Mouse (Mus musculus) olfactory bulb, adult 2 months (tissue): ENCODE results near the gene Pnldc1.

Experiments used
- CTCF ChIP-seq: fragments of 200-500 bp; IDR thresholded peaks from 2 replicates; pipeline ENCODE4 v1.5.1; 2012; ENCODE audit warnings: low read depth, mild to moderate bottlenecking, low read length, moderate library complexity; ENCODE audit not compliant: insufficient read depth
- POLR2A ChIP-seq: fragments of 200-500 bp; IDR thresholded peaks from 2 replicates; pipeline ENCODE4 v1.6.1; 2012; ENCODE audit warnings: mild to moderate bottlenecking, low read depth, low read length, moderate library complexity; ENCODE audit not compliant: insufficient read depth

DNA sequence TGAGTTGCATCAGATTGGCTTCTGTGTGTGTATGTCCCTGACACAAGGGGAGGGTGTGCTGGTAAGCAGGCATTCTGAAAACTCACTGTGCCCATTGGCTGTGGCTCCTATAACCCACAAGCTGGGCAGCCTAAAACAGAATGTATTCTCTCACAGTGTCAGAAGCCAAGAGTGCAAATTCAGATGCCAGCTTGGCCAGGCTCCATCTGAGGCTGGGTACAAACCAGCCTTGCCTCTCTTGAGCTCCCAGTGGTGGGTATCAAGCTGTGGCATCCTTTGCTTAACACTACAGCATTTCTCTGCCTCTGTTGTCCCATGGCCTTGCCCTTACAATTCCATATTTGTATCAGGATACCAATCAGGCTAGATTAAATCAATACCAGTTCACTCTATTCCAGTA, 45.9 kb downstream of the Pnldc1 start:
- no peak for TF ChIP-seq POLR2A
- TF ChIP-seq CTCF, result no peak
